Comparison of ENCODE assay signal across 10 mouse cellular contexts in genomic region chr7:138397485-138398181, GRCm38 (mm10). TPM values are rescaled to one million over a fixed set of nuclear protein-coding genes. Genes with fewer than 3 reads are reported as not detected.
DNase-seq lines count a peak whose midpoint lies in the region; ATAC-seq lines count a peak whose summit lies in the region.
"Had no signal": no experiment of that assay in that cellular context is flagged by ENCODE, and none has a peak within 500 bp of the region (broad histone marks: within the 10 kb centered on the region; RNA-seq: fewer than 3 reads in every experiment).

TSS of gene Tcerg1l (minus strand) at chr7:138397730.

- H3K27ac ChIP-seq in heart, embryonic 14.5 days (replicated peaks in 1 of 2; ENCODE audit: control insufficient read depth in 1 of 2, insufficient read depth in 1 of 2, low read depth in 2 of 2, low read length in 2 of 2): no peak within 1 kb of the TSS
- H3K27ac ChIP-seq in intestine, embryonic 15.5 days: no peak within 1 kb of the TSS
- H3K27ac ChIP-seq in midbrain, embryonic 10.5 days (replicated peaks): peak within 1 kb of the TSS; percentile 75

- no peak; the same call in 1 of the 2 replicates for ATAC-seq in heart, embryonic 14.5 days (ENCODE audit: insufficient number of reproducible peaks, insufficient read depth, low FRiP score, low read depth)
- ATAC-seq in intestine, embryonic 15.5 days: peak; percentile 67

- H3K36me3 ChIP-seq in heart, embryonic 14.5 days (ENCODE audit: control insufficient read depth, insufficient read depth, low read length): no peaks in the 10 kb centered on the region
- no peaks in the 10 kb centered on the region for H3K36me3 ChIP-seq in intestine, embryonic 15.5 days
- H3K36me3 ChIP-seq in midbrain, embryonic 10.5 days: no peaks in the 10 kb centered on the region
- H3K36me3 ChIP-seq: G1E had no signal

- peaks cover 3 to 11% of the 10 kb centered on the region in 2 experiments; a peak in 3 of 4 replicates for H3K4me1 ChIP-seq in heart, embryonic 14.5 days (ENCODE audit: control insufficient read depth in 2 of 2, insufficient read depth in 2 of 2, low read length in 2 of 2)
- H3K4me1 ChIP-seq in intestine, embryonic 15.5 days (replicated peaks): peaks cover 11% of the 10 kb centered on the region
- peaks cover 22% of the 10 kb centered on the region for H3K4me1 ChIP-seq in midbrain, embryonic 10.5 days

- no peak within 1 kb of the TSS for H3K9ac ChIP-seq in heart, embryonic 14.5 days (ENCODE audit: low read length)
- no peak within 1 kb of the TSS for H3K9ac ChIP-seq in intestine, embryonic 15.5 days

- peaks cover 60% of the 10 kb centered on the region for H3K27me3 ChIP-seq in heart, embryonic 14.5 days (ENCODE audit: control insufficient read depth, insufficient read depth, low read length)
- peaks cover 37% of the 10 kb centered on the region for H3K27me3 ChIP-seq in intestine, embryonic 15.5 days (replicated peaks)
- H3K27me3 ChIP-seq in midbrain, embryonic 10.5 days (ENCODE audit: low read depth, poor library complexity, severe bottlenecking): peaks cover 49% of the 10 kb centered on the region

- H3K9me3 ChIP-seq in heart, embryonic 14.5 days (ENCODE audit: control insufficient read depth, low read length): no peaks in the 10 kb centered on the region
- H3K9me3 ChIP-seq in intestine, embryonic 15.5 days: no peaks in the 10 kb centered on the region
- H3K9me3 ChIP-seq in midbrain, embryonic 10.5 days (replicated peaks): no peaks in the 10 kb centered on the region

- WGBS in heart, embryonic 14.5 days: under 1% methylated on average over 50 of the region's 76 CpGs
- under 1% methylated on average over 60 of the region's 76 CpGs for WGBS in intestine, embryonic 15.5 days
- WGBS in midbrain, embryonic 10.5 days: 0% methylated on average over 59 of the region's 76 CpGs

- H3K4me3 ChIP-seq in heart, embryonic 14.5 days (ENCODE audit: control insufficient read depth in 1 of 2, insufficient read depth in 1 of 2, low read depth in 1 of 2, low read length in 2 of 2): peak within 1 kb of the TSS; percentile 35 to 42; a peak in 3 of 4 replicates
- H3K4me3 ChIP-seq in intestine, embryonic 15.5 days (replicated peaks): peak within 1 kb of the TSS; percentile 50
- H3K4me3 ChIP-seq in midbrain, embryonic 10.5 days: peak within 1 kb of the TSS; percentile 75

- peak within 1 kb of the TSS; percentile 75 for H3K4me2 ChIP-seq in heart, embryonic 14.5 days (ENCODE audit: low read length)
- peak within 1 kb of the TSS; percentile 97 for H3K4me2 ChIP-seq in intestine, embryonic 15.5 days (replicated peaks)

- DNase-seq in heart, postnatal 4 days: no peak
- DNase-seq in MN1 (ENCODE audit: low spot score): peak; percentile 64
- peak; percentile 26 for DNase-seq in embryo, embryonic 11.5 days (ENCODE audit: low read depth, low spot score)
- DNase-seq in midbrain, embryonic 10.5 days (ENCODE audit: low spot score): peak; percentile 69
- DNase-seq in spleen, adult 18-20 months: no peak
- no peak for DNase-seq in thymus, postnatal 14 days

RNA-seq across cellular contexts. Expression of gene Tcerg1l, which starts in this region (rescaled TPM):
- 0.09 and 0.32 TPM in 2 replicates for polyA plus RNA-seq in heart, embryonic 14.5 days (2014; fragmentation: Nextera tagmentation; extraction: Ambion mirVana)
- total RNA-seq in heart, postnatal 4 days (2021): not detected
- polyA plus RNA-seq in intestine, embryonic 15.5 days (2015; fragmentation: Nextera tagmentation; extraction: Ambion mirVana): 0.29 and 0.73 TPM in 2 replicates
- polyA plus RNA-seq in midbrain, embryonic 10.5 days (2016; fragmentation: Nextera tagmentation; extraction: Ambion mirVana): 2.1 and 2.6 TPM in 2 replicates
- total RNA-seq: hematopoietic stem cell, adult 5-6 weeks had no signal
- polyA plus RNA-seq: G1E had no signal

Comparison
In these comparisons a context has a peak if more than half of its experiments do, and no peak if none do; other contexts are left out.
1. Peak in ATAC-seq, H3K4me3 ChIP-seq and H3K4me2 ChIP-seq in intestine, embryonic 15.5 days; RNA of the gene not detected or under 1 TPM.
2. DNase-seq: peak in MN1 (single experiment), embryo, embryonic 11.5 days (single experiment) and midbrain, embryonic 10.5 days (single experiment); none in heart, postnatal 4 days (single experiment), spleen, adult 18-20 months (0 of 2) and thymus, postnatal 14 days (single experiment).
3. Peak in every context shown above with its lines, with median percentiles within 50 percentile points of each other: H3K4me3 ChIP-seq.